Mouse (Mus musculus): ENCODE results near the gene Lrrtm3. TPM values are rescaled to one million over a fixed set of nuclear protein-coding genes. Genes with fewer than 3 reads are reported as not detected.

Gene Lrrtm3
- polyA plus RNA-seq, 1 experiment from 2014 or later, result 50.0 TPM

DNA sequence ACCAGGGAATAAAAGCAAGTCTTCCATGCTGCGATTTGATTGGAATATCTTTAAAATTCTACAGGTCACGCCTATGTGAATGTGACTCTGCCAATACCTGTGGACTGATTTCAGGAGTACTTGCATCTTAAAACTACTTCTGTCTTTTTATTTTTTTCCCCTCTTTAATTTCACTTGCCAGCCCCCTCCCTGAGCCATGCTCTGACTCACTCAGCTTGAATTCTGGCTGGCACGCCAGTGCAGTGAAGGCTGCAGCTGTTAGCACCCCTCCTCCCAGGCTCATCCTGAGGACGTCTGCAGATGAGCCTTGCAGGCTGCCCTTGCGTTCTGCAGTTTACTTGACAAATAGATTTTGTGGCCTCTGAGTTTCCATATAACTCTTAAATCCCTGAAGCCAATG, 14.1 kb downstream of the Lrrtm3 start:
- Histone ChIP-seq H3K27me3 (ENCODE audit: control insufficient read depth, insufficient read depth, low read length) (no peaks in the 10 kb centered on the region), H3K27ac (ENCODE audit: low read depth, low read length) (no peak overlapping the region), H3K9ac (replicated peaks; ENCODE audit: low read depth, low read length) (no peak overlapping the region), H3K4me2 (ENCODE audit: low read depth, low read length) (peak overlapping the region; percentile 19; the same call in 1 of the 2 replicates), H3K4me3 (ENCODE audit: low read depth, low read length) (no peak overlapping the region), H3K9me3 (ENCODE audit: control insufficient read depth, low read length) (no peaks in the 10 kb centered on the region), H3K36me3 (ENCODE audit: control insufficient read depth, insufficient read depth, low read length) (no peaks in the 10 kb centered on the region), H3K4me1 (ENCODE audit: control insufficient read depth, insufficient read depth, low read length) (peaks cover 9% of the 10 kb centered on the region; the same call in 1 of the 2 replicates)
- ATAC-seq (ENCODE audit: low read depth), result peak; percentile 82; the same call in 1 of the 2 replicates
- 12% methylated on average over 5 of the region's 5 CpGs for WGBS

DNA sequence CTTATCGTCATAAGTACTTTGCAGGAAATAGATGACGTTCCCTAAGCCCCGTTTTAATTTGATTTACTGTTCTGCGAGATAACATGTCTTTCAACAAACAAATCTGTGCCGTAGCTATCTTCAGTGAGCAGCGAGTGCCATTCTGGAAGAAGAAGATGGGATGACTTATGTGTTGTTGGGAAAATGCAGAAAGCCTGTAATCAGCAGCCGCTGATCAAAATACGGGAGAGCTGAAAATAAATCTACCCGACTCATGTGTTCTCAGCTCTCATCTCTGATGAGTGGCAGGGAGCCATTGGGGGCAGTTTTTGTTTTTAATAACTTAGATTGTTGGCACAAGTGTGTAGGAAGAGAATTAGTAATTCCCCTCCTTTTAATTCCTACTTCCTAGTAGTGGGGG, 26.4 kb downstream of the Lrrtm3 start:
- 84% methylated on average over 9 of the region's 9 CpGs for WGBS
- H3K27me3 ChIP-seq (ENCODE audit: control insufficient read depth, insufficient read depth, low read length), result no peaks in the 10 kb centered on the region
- H3K9me3 ChIP-seq (ENCODE audit: control insufficient read depth, low read length), result no peaks in the 10 kb centered on the region
- no peak for ATAC-seq (ENCODE audit: low read depth)
- no peak overlapping the region for H3K4me3 ChIP-seq (ENCODE audit: low read depth, low read length)
- no peak overlapping the region for H3K27ac ChIP-seq (ENCODE audit: low read depth, low read length)
- no peaks in the 10 kb centered on the region for H3K4me1 ChIP-seq (ENCODE audit: control insufficient read depth, insufficient read depth, low read length)
- H3K36me3 ChIP-seq (ENCODE audit: control insufficient read depth, insufficient read depth, low read length), result no peaks in the 10 kb centered on the region
- H3K4me2 ChIP-seq (ENCODE audit: low read depth, low read length), result no peak overlapping the region
- no peak overlapping the region for H3K9ac ChIP-seq (replicated peaks; ENCODE audit: low read depth, low read length)

DNA sequence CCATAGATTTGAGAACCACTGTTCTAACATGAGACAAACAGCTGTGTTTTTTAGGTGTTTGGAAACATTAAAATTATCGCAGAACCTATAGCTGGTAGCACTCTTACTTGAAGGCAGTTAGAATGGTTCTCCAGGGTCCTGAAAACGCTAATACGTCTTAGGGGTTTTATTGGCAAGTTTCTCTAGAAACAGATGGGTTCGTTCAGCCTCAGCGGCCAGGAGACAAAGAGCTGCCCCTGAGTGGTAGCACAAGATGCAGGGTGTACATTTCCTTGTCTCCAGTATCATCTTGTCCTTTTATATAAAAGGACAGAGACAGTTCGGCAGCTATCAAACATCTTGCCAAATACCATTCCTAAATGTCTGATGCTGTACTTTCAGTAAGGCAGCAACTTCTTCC, 40.1 kb downstream of the Lrrtm3 start:
- WGBS, result 55% methylated on average over 6 of the region's 6 CpGs
- no peaks in the 10 kb centered on the region for H3K4me1 ChIP-seq (ENCODE audit: control insufficient read depth, insufficient read depth, low read length)
- H3K27me3 ChIP-seq (ENCODE audit: control insufficient read depth, insufficient read depth, low read length), result no peaks in the 10 kb centered on the region
- H3K4me2 ChIP-seq (ENCODE audit: low read depth, low read length), result no peak overlapping the region
- no peak overlapping the region for H3K9ac ChIP-seq (replicated peaks; ENCODE audit: low read depth, low read length)
- no peaks in the 10 kb centered on the region for H3K9me3 ChIP-seq (ENCODE audit: control insufficient read depth, low read length)
- no peaks in the 10 kb centered on the region for H3K36me3 ChIP-seq (ENCODE audit: control insufficient read depth, insufficient read depth, low read length)
- no peak overlapping the region for H3K4me3 ChIP-seq (ENCODE audit: low read depth, low read length)
- ATAC-seq (ENCODE audit: low read depth), result no peak
- H3K27ac ChIP-seq (ENCODE audit: low read depth, low read length), result no peak overlapping the region

DNA sequence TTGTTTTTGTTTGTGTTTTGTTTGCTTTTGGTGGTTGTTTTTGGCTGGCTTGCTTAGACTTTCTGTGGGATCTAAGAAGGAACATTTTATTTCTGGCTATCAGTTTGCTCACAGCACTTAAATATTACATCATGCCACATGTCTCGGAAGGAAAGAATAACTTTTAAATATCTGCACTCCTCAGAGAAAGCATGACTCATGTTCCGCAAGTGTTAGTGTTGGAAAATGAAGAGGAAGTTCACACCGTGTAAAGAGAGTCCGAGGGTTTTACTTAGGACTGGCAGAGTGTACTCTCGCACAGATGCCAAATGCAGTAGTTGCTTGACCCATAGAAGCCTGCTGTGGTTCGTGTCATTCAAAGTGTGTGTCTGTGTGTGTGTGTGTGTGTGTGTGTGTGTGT, 40.9 kb downstream of the Lrrtm3 start:
- no peak overlapping the region for H3K4me2 ChIP-seq (ENCODE audit: low read depth, low read length)
- no peaks in the 10 kb centered on the region for H3K36me3 ChIP-seq (ENCODE audit: control insufficient read depth, insufficient read depth, low read length)
- no peak for ATAC-seq (ENCODE audit: low read depth)
- no peak overlapping the region for H3K4me3 ChIP-seq (ENCODE audit: low read depth, low read length)
- H3K9ac ChIP-seq (replicated peaks; ENCODE audit: low read depth, low read length), result no peak overlapping the region
- WGBS, result 82% methylated on average over 6 of the region's 6 CpGs
- H3K9me3 ChIP-seq (ENCODE audit: control insufficient read depth, low read length), result no peaks in the 10 kb centered on the region
- H3K27me3 ChIP-seq (ENCODE audit: control insufficient read depth, insufficient read depth, low read length), result no peaks in the 10 kb centered on the region
- no peak overlapping the region for H3K27ac ChIP-seq (ENCODE audit: low read depth, low read length)
- no peaks in the 10 kb centered on the region for H3K4me1 ChIP-seq (ENCODE audit: control insufficient read depth, insufficient read depth, low read length)

DNA sequence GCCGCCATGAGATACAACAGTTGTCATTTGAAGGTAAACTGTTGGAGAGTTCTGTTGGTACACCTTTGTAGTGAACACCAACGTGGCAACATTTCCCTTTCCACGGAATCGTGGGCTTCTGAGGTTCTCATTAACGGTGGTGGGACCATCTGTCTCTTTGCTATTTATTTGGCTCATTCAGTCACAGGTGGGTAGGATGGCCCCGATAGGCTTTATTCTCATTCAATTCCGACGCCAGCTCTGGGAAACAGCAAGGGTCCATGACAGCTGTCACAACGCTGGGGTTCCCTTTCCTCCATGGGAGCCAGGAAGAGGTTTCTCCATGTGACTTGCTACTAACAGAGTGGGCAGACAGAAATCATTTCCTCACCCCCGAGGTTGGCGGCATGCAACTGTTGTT, 48.2 kb downstream of the Lrrtm3 start:
- no peaks in the 10 kb centered on the region for H3K4me1 ChIP-seq (ENCODE audit: control insufficient read depth, insufficient read depth, low read length)
- WGBS, result 70% methylated on average over 11 of the region's 11 CpGs
- no peak overlapping the region for H3K4me3 ChIP-seq (ENCODE audit: low read depth, low read length)
- no peak overlapping the region for H3K9ac ChIP-seq (replicated peaks; ENCODE audit: low read depth, low read length)
- H3K27me3 ChIP-seq (ENCODE audit: control insufficient read depth, insufficient read depth, low read length), result no peaks in the 10 kb centered on the region
- no peaks in the 10 kb centered on the region for H3K9me3 ChIP-seq (ENCODE audit: control insufficient read depth, low read length)
- ATAC-seq (ENCODE audit: low read depth), result no peak
- no peak overlapping the region for H3K27ac ChIP-seq (ENCODE audit: low read depth, low read length)
- H3K36me3 ChIP-seq (ENCODE audit: control insufficient read depth, insufficient read depth, low read length), result no peaks in the 10 kb centered on the region
- H3K4me2 ChIP-seq (ENCODE audit: low read depth, low read length), result no peak overlapping the region

DNA sequence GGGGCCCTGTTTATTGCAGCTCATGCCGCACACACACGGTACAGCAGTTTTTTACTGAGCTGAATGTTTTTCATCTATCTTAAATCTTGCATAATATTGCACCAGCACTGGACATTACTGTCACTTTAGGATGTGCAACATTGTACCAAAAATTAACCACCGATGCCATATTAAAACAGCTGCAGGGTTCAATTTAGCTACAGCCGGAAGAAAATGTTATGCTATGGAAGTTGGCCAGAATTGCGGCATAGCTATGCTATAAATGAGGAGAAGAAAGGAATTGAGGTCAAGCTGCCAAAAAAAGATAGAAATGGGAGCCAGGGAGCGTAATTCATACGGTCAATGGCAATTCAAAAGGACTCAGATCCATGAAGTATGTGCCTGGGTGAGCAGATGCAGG, 48.9 kb downstream of the Lrrtm3 start:
- Histone ChIP-seq H3K9ac (replicated peaks; ENCODE audit: low read depth, low read length) (no peak overlapping the region), H3K4me2 (ENCODE audit: low read depth, low read length) (no peak overlapping the region), H3K4me3 (ENCODE audit: low read depth, low read length) (no peak overlapping the region), H3K27ac (ENCODE audit: low read depth, low read length) (no peak overlapping the region), H3K4me1 (ENCODE audit: control insufficient read depth, insufficient read depth, low read length) (no peaks in the 10 kb centered on the region), H3K27me3 (ENCODE audit: control insufficient read depth, insufficient read depth, low read length) (no peaks in the 10 kb centered on the region), H3K9me3 (ENCODE audit: control insufficient read depth, low read length) (no peaks in the 10 kb centered on the region), H3K36me3 (ENCODE audit: control insufficient read depth, insufficient read depth, low read length) (no peaks in the 10 kb centered on the region)
- WGBS, result 83% methylated on average over 7 of the region's 7 CpGs
- no peak for ATAC-seq (ENCODE audit: low read depth)

DNA sequence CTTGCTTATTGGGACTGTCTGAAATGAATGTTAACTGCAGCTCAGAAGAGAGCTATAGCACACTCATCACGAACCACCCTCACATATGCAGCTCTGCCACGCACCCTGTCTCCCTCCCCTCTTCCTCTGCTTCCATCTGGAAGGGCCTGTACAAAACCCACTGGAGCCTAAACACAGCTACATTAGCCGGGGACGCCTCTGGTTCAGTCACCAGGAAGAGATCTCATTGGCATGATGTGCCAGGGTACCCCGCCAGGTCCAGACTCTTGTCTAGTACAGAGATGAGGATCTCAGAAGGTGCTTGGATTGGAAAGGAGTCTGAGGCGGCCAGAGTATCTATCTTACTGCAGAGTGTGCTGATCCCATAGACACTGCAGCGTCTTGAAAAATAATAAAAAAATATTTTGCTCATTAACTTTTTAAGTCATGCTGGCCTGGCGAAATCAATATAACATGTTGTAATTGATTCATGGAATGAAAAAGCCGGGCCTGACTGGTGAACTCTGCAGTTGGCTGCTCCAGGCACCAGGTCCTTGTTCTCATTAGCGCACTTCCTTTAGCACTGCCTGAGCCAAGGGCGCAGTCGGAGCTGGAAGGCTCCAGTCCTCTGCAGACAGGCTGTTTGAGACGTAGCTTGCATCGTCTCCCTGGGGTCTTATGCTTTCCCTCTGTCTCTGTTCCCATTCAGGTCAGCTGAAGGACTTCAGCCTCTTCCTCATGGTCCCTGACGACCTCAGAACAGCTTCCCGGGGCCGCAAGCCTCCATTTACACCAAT, 50.1 kb downstream of the Lrrtm3 start:
- H3K27ac ChIP-seq (ENCODE audit: low read depth, low read length), result no peak overlapping the region

DNA sequence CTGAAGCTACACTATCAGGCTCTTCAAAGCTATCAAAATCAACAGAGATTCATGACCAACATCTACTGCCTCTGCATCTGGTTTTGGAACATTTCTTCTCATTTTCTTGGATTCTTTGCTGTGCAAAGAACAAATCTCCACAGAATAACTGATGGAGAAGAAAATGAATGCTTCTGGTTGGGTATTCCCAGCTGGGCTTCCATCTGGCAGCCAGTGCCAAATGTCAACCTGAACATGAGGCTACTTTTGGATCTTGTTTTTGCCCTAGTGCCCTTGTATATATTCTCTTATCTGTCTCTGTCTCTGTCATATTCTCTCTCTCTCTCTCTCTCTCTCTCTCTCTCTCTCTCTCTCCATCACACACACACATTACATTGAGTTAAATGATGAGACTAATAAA, 59.2 kb downstream of the Lrrtm3 start:
- no peak overlapping the region for H3K4me3 ChIP-seq (ENCODE audit: low read depth, low read length)
- no peaks in the 10 kb centered on the region for H3K9me3 ChIP-seq (ENCODE audit: control insufficient read depth, low read length)
- no peak overlapping the region for H3K4me2 ChIP-seq (ENCODE audit: low read depth, low read length)
- H3K36me3 ChIP-seq (ENCODE audit: control insufficient read depth, insufficient read depth, low read length), result no peaks in the 10 kb centered on the region
- no peak for ATAC-seq (ENCODE audit: low read depth)
- no peak overlapping the region for H3K9ac ChIP-seq (replicated peaks; ENCODE audit: low read depth, low read length)
- no peaks in the 10 kb centered on the region for H3K27me3 ChIP-seq (ENCODE audit: control insufficient read depth, insufficient read depth, low read length)
- H3K4me1 ChIP-seq (ENCODE audit: control insufficient read depth, insufficient read depth, low read length), result no peaks in the 10 kb centered on the region
- H3K27ac ChIP-seq (ENCODE audit: low read depth, low read length), result no peak overlapping the region

More for the DNA sequence above, 50.1 kb downstream of the Lrrtm3 start:
- H3K4me3 ChIP-seq (ENCODE audit: low read depth, low read length), result no peak overlapping the region
- no peaks in the 10 kb centered on the region for H3K36me3 ChIP-seq (ENCODE audit: control insufficient read depth, insufficient read depth, low read length)
- ATAC-seq (ENCODE audit: low read depth), result peak; percentile 46; the same call in 1 of the 2 replicates
- no peaks in the 10 kb centered on the region for H3K9me3 ChIP-seq (ENCODE audit: control insufficient read depth, low read length)
- 71% methylated on average over 17 of the region's 17 CpGs for WGBS
- no peak overlapping the region for H3K9ac ChIP-seq (replicated peaks; ENCODE audit: low read depth, low read length)
- no peaks in the 10 kb centered on the region for H3K4me1 ChIP-seq (ENCODE audit: control insufficient read depth, insufficient read depth, low read length)
- no peaks in the 10 kb centered on the region for H3K27me3 ChIP-seq (ENCODE audit: control insufficient read depth, insufficient read depth, low read length)
- no peak overlapping the region for H3K4me2 ChIP-seq (ENCODE audit: low read depth, low read length)

DNA sequence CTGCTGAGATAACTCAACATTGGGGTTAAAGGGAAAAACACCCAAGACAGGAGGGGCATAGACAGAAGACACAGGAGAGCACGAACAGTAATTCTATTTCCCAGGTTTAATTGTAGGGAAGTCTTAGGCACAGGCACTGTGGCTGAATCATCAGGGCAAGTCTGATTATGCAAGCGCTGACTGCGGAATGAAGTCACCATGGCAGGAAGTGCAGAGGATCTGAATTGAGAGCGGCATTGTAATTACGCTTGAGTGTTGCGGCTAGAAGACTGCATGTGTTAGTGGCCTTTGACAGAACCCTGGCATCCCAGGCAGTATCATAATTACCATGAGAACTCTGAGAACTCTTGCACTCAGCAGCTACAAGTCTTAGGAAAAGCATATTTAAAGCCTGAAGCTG, 66.7 kb downstream of the Lrrtm3 start:
- no peaks in the 10 kb centered on the region for H3K27me3 ChIP-seq (ENCODE audit: control insufficient read depth, insufficient read depth, low read length)
- H3K4me1 ChIP-seq (ENCODE audit: control insufficient read depth, insufficient read depth, low read length), result no peaks in the 10 kb centered on the region
- H3K36me3 ChIP-seq (ENCODE audit: control insufficient read depth, insufficient read depth, low read length), result no peaks in the 10 kb centered on the region
- no peak overlapping the region for H3K4me3 ChIP-seq (ENCODE audit: low read depth, low read length)
- no peak overlapping the region for H3K27ac ChIP-seq (ENCODE audit: low read depth, low read length)
- 70% methylated on average over 6 of the region's 6 CpGs for WGBS
- no peak for ATAC-seq (ENCODE audit: low read depth)
- no peak overlapping the region for H3K9ac ChIP-seq (replicated peaks; ENCODE audit: low read depth, low read length)
- no peak overlapping the region for H3K4me2 ChIP-seq (ENCODE audit: low read depth, low read length)
- H3K9me3 ChIP-seq (ENCODE audit: control insufficient read depth, low read length), result no peaks in the 10 kb centered on the region

Data from neural tube, embryonic 14.5 days (tissue).